Mouse (Mus musculus): ENCODE results near the gene Gm45521.
A peak's percentile ranks its signal among the peaks of the same experiment; 100 is the strongest.
"Not testable (repeated sequence)": the region's sequence is repeated elsewhere in the genome, so short reads cannot be mapped to it uniquely, and the experiment has no call there.

The Gm45521 gene

DNA sequence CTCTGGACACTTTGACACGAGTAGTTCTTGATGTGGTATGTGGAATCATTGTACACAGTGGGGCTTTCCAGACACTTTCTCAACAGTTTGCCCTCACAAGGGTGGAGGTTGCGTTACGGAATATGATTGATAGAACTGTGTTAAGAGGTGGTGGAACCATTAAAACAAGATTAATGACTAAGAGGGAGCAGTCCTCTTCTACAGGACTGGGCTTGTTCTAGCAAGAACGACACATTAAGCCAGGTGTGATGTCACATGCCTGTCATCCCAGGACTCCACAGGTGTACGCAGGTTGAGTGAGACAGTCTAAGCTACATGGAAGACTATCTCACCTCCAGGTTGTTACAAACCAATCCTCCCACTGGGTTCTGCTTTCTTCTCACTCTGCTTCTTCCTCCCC is 42.3 kb downstream of the Gm45521 start:
- DNase-seq (ENCODE audit: low spot score in 2 of 2): no peak

GRCm38 (mm10) chr14:8000247-8000646 is 43.2 kb downstream of the Gm45521 start:
- DNase-seq (ENCODE audit: low spot score in 2 of 2): no peak

GRCm38 (mm10) chr14:8000831-8001685 is 44.0 kb downstream of the Gm45521 start:
- no peak for DNase-seq (ENCODE audit: low spot score in 2 of 2)

- peak; percentile 81 to 84 for DNase-seq (ENCODE audit: low spot score in 2 of 2)
Observed at GRCm38 (mm10) chr14:8002432-8003092, 45.5 kb downstream of the Gm45521 start, which contains the start of gene Abhd6. Gene Abhd6 (plus strand): TSS chr14:8002902.

DNA sequence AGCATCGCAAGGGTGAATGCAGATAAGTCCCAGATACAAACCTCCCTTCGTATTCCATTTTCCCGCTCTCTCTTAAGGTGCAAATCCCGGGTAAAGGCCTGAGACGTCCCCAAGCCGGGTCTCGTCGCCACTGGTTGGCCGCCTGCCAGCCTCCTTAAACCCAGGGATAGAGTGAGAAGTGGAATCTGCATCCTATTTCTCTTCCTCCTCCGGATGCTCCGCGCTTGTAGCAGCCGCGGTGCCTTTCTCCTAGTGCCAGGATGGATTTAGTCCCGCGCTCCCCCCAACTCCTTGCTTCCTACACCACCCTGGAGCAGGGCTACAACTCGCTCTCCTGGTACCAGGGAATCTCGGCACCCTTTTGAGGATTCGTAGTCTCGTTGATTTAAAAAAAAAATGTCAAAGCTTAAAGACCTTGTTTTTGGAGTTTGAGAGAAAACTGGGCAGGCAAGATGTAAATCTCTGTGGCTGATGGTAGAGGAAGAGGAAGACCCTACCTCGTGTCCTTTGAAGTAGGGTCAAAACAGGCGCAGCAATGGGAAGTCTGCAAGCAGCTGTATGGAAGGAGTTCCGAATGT is 46.1 kb downstream of the Gm45521 start:
- peak in 1 of 2 experiments; percentile 18 for DNase-seq (ENCODE audit: low spot score in 2 of 2)

DNA sequence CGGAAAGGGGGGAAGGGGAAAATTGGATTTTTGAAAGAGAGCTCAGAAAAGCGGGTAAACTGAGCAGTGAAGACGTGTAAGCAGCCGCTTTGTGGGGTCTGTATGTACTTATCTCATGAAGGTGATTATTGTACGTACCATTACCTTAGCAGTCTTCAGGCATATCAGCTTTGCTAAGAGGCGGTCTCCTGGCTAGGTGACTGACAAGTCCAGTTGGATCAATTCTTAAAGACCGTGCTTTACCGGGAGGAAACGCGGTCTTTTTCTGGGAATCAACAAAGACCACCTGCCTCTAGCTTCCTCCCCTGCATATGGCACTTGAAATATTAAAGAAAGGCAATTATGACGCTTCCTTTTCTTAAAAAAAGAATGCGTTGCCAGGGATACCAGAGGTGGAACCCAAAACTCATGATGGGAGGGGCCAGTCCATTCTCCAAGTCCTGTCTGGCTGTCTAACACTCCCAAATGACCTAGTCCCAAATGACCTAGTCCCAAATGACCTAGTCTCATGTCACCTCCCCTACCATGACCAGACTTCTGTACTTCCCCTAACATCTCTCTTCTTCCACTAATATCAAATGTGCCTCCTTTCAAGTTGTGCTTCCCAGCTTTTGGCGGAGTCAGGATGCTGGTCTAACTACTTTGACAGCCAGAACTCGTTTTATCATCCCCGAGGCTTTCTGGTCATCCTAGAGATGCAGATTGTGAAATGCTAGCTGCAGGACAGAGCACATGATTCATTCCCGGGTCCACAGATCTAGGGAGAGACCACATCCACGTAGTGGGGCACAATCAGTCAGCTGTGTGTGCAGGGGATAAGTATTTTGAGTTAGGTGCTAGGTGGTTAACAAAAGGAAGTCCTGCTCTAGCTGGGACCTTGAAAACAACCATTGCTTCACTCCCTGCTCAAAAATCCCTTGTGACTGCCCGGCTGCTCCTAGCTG is 46.9 kb downstream of the Gm45521 start:
- no peak for DNase-seq (ENCODE audit: low spot score in 2 of 2)

DNA sequence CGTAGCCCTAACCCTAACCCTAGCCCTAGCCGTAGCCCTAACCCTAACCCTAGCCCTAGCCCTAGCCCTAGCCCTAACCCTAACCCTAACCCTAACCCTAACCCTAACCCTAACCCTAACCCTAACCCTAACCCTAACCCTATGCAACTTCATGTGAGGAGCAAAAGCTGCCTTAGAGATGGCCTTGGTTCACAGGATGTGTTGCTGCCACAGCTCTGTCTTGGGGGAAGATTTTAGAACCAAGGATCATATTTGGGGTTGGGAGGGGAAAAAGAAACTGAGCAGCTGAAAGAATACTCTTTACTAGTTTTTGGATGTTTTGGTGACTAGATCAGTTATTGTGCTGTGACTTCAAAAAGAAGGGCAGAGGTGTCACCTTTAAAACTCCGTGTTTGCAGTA is 49.0 kb downstream of the Gm45521 start:
- not testable (repeated sequence) for DNase-seq (ENCODE audit: low spot score in 2 of 2)

- DNase-seq (ENCODE audit: low spot score in 2 of 2): no peak
Observed at GRCm38 (mm10) chr14:8007084-8007483, 50.0 kb downstream of the Gm45521 start.

GRCm38 (mm10) chr14:8007486-8007885 is 50.4 kb downstream of the Gm45521 start:
- no peak for DNase-seq (ENCODE audit: low spot score in 2 of 2)

- DNase-seq (ENCODE audit: low spot score in 2 of 2): no peak
Observed at GRCm38 (mm10) chr14:8007923-8008322, 50.8 kb downstream of the Gm45521 start.

Data from urinary bladder, postnatal 36 days (tissue).